Mouse (Mus musculus) cortical plate, adult 2 months (tissue): ENCODE results near the gene Spaar.

ENCODE experiments used
- CTCF ChIP-seq: fragments of 200-500 bp; IDR thresholded peaks from 2 replicates; pipeline ENCODE4 v1.5.1; 2011; ENCODE audit warnings: mild to moderate bottlenecking, control low read depth, low read length; ENCODE audit not compliant: insufficient read depth; ENCODE audit errors: extremely low read depth
- POLR2A ChIP-seq: fragments of 200-500 bp; IDR thresholded peaks from 2 replicates; pipeline ENCODE4 v1.6.1; 2011; ENCODE audit warnings: mild to moderate bottlenecking, low read length, control low read depth; ENCODE audit not compliant: insufficient read depth; ENCODE audit errors: extremely low read depth

- TF ChIP-seq CTCF (no peak), POLR2A (no peak)
Observed at GRCm38 (mm10) chr4:43690021-43690420, 39.8 kb upstream of the Spaar start.
